Mouse (Mus musculus): ENCODE results near the gene Gipr. TPM values are rescaled to one million over a fixed set of nuclear protein-coding genes. Genes with fewer than 3 reads are reported as not detected.

Gipr gene
- total RNA-seq (2021) = 0.71 and 0.93 TPM in 2 replicates
- long read RNA-seq, experiment 1 = 0 reads
- long read RNA-seq, experiment 2, partial matches to known transcripts = 0 of 1 reads
- long read RNA-seq, experiment 2, other reads (novel, unspliced or antisense) = 1 of 1 reads

DNA sequence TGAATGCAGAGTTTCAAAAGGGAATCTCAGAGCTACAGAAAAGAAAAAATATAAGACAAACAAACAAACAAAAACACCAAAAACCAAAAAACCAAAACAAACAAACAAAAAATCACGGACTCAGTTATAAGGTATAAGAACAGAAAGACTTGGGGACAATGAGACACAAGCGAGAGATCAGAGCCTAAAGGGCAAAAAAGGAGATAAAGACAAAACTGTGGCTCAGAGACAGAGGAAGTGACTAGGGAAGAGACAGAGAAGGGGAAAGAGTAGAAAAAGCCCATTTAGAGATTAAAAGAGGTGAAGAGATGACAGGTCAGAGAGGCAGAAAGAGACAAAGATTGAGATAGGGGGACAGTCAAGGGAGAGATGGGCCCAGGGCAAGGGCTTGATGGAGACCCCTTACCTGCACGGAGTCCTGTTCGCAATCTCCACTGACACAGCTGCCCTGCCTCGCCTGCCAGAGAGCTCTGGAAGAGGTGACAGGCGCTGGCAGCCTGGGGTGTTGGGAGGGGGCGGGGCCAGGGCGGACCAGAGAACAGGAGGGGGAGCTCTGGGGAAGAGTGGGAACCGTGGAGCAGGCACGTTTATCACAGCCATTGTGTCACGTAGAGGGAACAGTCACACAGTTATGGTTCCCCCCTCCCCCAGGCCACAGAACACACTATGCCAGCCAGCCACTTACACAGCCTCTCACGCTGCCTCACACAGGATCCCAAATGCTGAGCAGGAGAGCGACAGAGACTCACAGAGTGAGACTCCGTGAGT, at the start of gene Gipr:
Gipr (minus strand) TSS at position 472 of the 768 bp plus-strand sequence.
- DNase-seq = peak; percentile 41

GRCm38 (mm10) chr7:19214940-19215339, 49.0 kb upstream of the Gipr start:
- DNase-seq = no peak

DNA sequence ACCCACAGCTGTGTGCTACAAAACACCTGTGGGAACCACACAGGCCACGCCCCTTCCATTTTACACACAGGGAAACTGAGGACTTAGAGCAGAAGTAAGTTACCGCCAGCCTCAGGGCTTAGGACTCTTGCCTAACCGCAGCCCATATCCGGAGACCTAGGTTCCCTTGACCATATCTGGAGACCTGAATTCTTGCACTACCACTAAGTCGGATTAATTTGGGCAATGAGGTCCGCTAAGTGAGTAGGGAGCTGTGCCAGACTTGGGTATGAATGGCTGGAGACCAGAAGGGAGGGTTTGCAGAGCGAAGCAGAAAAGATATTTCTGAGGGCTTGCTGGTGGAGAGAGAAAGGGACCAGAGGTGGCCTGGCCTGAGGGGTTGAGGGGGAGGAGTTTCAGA, 48.4 kb upstream of the Gipr start:
- DNase-seq = no peak

DNA sequence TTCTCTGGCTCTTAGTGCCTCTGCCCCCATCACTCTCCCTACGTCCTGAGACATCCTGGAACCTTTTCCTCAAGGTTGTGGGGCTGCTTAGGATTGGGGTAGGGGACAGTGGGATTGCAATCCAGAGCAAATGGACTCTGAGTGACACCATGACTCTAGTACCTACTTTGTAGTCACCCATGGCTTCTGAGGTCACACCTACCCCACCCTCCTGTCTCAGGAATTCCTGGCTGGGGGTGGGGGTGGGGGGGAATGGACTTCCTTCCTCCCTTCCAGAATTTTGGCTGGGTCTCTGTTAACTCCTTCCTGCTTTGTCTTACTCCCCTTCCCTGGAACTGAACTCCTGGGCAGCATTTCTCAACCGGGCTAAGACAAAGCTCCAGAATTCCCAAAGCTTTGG, 47.5 kb upstream of the Gipr start:
- no peak for DNase-seq

DNA sequence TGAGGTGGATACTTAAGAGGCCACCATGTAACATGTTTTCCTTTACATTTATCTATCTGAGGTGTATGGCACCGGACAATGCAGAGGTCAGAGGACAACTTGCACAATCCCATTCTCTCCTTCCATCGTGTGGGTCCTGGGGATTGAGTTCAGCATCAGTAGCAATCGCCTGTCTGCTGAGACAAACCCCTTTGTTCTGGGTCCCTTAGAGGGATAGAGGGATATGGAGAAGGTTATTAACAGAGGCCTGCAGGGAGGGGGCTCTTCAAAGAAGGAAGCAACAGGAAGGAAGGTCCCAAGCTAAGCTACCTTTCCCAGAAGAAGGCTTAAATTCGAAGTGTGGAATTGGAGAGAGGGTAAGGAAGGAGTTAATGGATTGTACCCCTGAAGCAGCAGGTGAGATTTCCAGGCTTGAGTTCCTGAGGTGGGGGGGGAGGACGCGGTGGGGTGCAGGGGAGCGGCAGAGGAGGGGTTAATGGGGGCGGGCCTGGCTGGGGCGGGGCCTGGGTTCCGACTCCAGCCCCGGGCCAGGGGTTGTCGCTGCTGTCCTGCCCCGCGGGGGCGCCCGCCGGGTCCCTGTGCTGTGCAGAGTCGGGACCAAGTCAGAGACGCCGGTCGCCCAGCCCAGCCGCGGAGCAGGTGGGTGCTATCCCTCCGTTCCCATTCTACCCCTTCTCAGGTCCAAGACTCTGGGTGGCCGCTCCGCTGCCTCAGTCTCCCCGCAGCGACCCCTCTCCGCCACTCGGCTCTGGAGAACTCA, 46.2 kb upstream of the Gipr start, which contains the start of gene Gpr4:
Gpr4 (plus strand) TSS at position 543 of the 760 bp plus-strand sequence.
- DNase-seq = peak; percentile 77

- no peak for DNase-seq
Observed at GRCm38 (mm10) chr7:19211041-19211675, 45.2 kb upstream of the Gipr start.

- DNase-seq = no peak
Observed at GRCm38 (mm10) chr7:19210010-19210409, 44.1 kb upstream of the Gipr start.

- peak; percentile 60 for DNase-seq
Observed at GRCm38 (mm10) chr7:19209494-19209893, 43.6 kb upstream of the Gipr start.

- DNase-seq = peak; percentile 75
Observed at GRCm38 (mm10) chr7:19208944-19209472, 43.1 kb upstream of the Gipr start.

DNA sequence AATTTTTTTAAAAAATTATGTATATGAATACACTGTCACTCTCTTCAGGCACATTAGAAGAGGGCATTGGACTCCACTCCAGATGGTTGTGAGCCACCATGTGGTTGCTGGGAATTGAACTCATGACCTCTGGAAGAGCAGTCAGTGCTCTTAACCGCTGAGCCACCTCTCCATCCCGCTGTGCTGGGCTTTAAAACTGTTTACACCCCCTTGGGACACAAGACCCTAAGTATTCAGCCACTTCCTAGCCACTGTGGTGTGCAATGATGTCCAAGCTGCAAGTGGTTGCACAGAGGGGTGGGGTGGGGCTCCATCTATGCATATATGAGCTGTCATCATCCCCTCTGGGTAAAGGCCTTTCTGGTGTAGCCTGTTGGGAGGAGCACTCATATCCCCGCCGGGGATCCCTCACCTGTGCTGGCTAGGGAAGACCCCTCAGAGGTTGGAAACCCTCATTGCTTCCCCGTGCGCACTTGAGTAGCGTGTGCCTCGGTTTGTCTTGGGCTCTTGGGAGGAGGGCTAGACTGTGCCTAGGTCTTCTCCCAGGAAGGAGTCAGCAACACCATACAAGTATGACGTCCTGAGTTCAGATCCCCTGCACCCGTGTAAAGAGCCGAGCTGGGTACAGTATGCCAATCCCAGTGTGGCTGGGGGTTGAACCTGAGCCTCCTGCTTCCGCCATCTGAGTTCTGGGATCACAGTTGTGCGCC, 42.4 kb upstream of the Gipr start:
- DNase-seq = no peak

- DNase-seq = no peak
Observed at GRCm38 (mm10) chr7:19202065-19202850, 36.3 kb upstream of the Gipr start.

- no peak for DNase-seq
Observed at GRCm38 (mm10) chr7:19201660-19202059, 35.7 kb upstream of the Gipr start.

- peak; percentile 74 for DNase-seq
Observed at GRCm38 (mm10) chr7:19197985-19198384, 32.1 kb upstream of the Gipr start.

- peak; percentile 68 for DNase-seq
Observed at GRCm38 (mm10) chr7:19196676-19197075, 30.7 kb upstream of the Gipr start.

- DNase-seq = no peak
Observed at GRCm38 (mm10) chr7:19194676-19195075, 28.7 kb upstream of the Gipr start.

DNA sequence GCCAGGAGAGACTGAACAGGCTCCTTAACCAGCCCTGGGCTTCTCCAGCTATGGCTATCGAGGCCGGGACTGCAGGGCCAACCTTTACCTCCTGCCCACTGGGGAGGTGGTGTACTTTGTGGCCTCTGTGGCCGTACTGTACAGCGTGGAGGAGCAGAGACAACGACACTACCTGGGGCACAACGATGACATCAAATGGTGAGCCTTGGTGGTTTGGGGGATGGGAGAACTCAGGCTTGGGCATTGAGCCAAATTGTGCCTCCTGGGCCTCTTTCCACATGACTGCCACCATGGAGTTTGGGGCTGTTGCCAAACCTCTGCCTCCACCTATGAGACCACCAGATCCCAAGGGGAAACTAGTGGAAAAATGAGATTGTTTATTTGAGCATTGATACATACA, 18.8 kb upstream of the Gipr start:
- DNase-seq = peak; percentile 43

GRCm38 (mm10) chr7:19184250-19184649, 18.3 kb upstream of the Gipr start:
- DNase-seq = no peak

GRCm38 (mm10) chr7:19180862-19181429, 15.0 kb upstream of the Gipr start:
- peak; percentile 77 for DNase-seq

GRCm38 (mm10) chr7:19179936-19180335, 14.0 kb upstream of the Gipr start:
- DNase-seq = no peak

- peak; percentile 87 for DNase-seq
Observed at GRCm38 (mm10) chr7:19179173-19179572, 13.2 kb upstream of the Gipr start.
